Mouse (Mus musculus) liver, embryonic 12.5 days (tissue): ENCODE measurements around the gene Acta1. TPM values are rescaled to one million over a fixed set of nuclear protein-coding genes. Genes with fewer than 3 reads are reported as not detected.

Experiments used
- polyA plus RNA-seq: library from polyadenylated mRNA; unstranded; fragments of >200 nt; fragmentation: Nextera tagmentation; extraction: Ambion mirVana; gene quantifications from 2 replicates; pipeline ENCODE4 v1.2.1, GENCODE M21; 2016

Gene Acta1
- polyA plus RNA-seq, 1 experiment from 2014 or later = 2.1 TPM

Other genes starting within 250 kb of the Acta1 start
- gene Rhou, start 240.8 kb downstream of the Acta1 start, polyA plus RNA-seq = 1.6 and 1.9 TPM in 2 replicates
- gene Rab4a, start 88.8 kb downstream of the Acta1 start, polyA plus RNA-seq = 36.3 and 38.3 TPM in 2 replicates
- 5.5 and 5.8 TPM in 2 replicates for gene Ccsap, start 34.5 kb downstream of the Acta1 start, polyA plus RNA-seq
- gene Nup133, start 54.5 kb upstream of the Acta1 start, polyA plus RNA-seq = 35.8 and 36.9 TPM in 2 replicates
- gene Abcb10, start 88.4 kb upstream of the Acta1 start, polyA plus RNA-seq = 191 and 196 TPM in 2 replicates
- gene Taf5l, start 126.6 kb upstream of the Acta1 start, polyA plus RNA-seq = 47.2 and 48.0 TPM in 2 replicates
- 5.9 and 7.2 TPM in 2 replicates for gene Urb2, start 126.8 kb upstream of the Acta1 start, polyA plus RNA-seq